Mouse (Mus musculus): Measurements from ENCODE around the gene Galnt10. TPM values are rescaled to one million over a fixed set of nuclear protein-coding genes. Genes with fewer than 3 reads are reported as not detected.

Galnt10 gene
- total RNA-seq, 1 experiment = 13.5 TPM

GRCm38 (mm10) chr11:57600621-57601121, 44.6 kb upstream of the Galnt10 start:
- Histone ChIP-seq H3K27ac (ENCODE audit: insufficient read depth, low read depth, low read length, poor library complexity, severe bottlenecking) (no peak overlapping the region), H3K4me1 (ENCODE audit: control insufficient read depth in 2 of 2, insufficient read depth in 2 of 2, low read length in 2 of 2, poor library complexity in 1 of 2) (peaks cover 0 to 16% of the 10 kb centered on the region in 2 experiments; a peak in 2 of 4 replicates), H3K36me3 (ENCODE audit: control insufficient read depth, insufficient read depth, low read length, poor library complexity, severe bottlenecking) (no peaks in the 10 kb centered on the region), H3K9ac (ENCODE audit: insufficient read depth, low read depth, low read length, poor library complexity, severe bottlenecking) (no peak overlapping the region), H3K4me3 (ENCODE audit: insufficient read depth in 1 of 2, low read depth in 1 of 2, low read length in 2 of 2, poor library complexity in 1 of 2, severe bottlenecking in 1 of 2) (no peak overlapping the region), H3K9me3 (ENCODE audit: control insufficient read depth, insufficient read depth, low read depth, low read length) (no peaks in the 10 kb centered on the region)
- peak; percentile 41 for DNase-seq (ENCODE audit: low read depth, low spot score)
- in situ Hi-C loops (cut with MboI; ENCODE audit: low sequenced_read_pairs in 2 of 2, unreplicated experiment in 2 of 2) = no loop called here
- TF ChIP-seq MAFK (IDR thresholded peaks at IDR 0.05; ENCODE audit: insufficient read depth, low read depth, low read length) = no peak
- no peak for TF ChIP-seq CHD2 (IDR thresholded peaks at IDR 0.05; ENCODE audit: low read depth, low read length)
- no peak for TF ChIP-seq ZC3H11A (IDR thresholded peaks at IDR 0.05; ENCODE audit: borderline replicate concordance, low read depth, low read length)
- TF ChIP-seq HCFC1 (IDR thresholded peaks at IDR 0.05; ENCODE audit: borderline replicate concordance, insufficient read depth, low read length) = no peak
- no peak for TF ChIP-seq ZNF384 (IDR thresholded peaks at IDR 0.05; ENCODE audit: low read depth, low read length)

DNA sequence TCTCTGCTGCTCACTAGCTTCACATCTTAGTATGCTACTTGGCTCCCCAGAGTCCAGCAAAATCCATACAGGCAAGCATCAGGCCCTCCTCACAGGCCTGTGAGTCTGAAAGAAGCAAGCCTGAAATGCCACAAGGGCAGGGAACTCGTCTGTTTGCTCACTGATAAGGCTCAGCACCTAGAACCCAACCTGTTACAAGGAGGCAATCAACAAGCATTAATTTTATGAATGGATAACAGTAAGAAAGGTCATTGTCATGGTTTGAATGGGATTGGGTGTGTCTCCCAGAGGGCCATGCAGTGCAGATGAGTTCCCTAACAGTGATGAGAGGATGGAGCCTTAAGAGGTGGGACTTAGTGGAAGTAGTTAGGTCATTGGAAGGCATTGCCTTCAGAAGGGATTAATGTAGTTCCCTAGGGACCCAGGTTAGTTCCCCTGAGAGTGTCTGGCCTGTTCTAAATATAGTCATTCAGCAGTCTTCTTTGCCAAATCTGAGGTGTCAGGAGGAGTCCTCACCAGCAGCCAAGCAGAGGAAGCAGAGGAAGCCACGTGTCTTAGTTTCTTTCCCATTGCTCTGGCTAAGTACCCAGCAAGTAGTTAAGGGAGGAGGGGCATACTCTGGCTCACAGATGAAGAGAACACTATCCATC, 43.3 kb upstream of the Galnt10 start:
- H3K4me1 ChIP-seq (ENCODE audit: control insufficient read depth in 2 of 2, insufficient read depth in 2 of 2, low read length in 2 of 2, poor library complexity in 1 of 2) = peaks cover 0 to 16% of the 10 kb centered on the region in 2 experiments; a peak in 2 of 4 replicates
- in situ Hi-C loops (cut with MboI; ENCODE audit: low sequenced_read_pairs in 2 of 2, unreplicated experiment in 2 of 2) = no loop called here
- no peak overlapping the region for H3K27ac ChIP-seq (ENCODE audit: insufficient read depth, low read depth, low read length, poor library complexity, severe bottlenecking)
- H3K4me3 ChIP-seq (ENCODE audit: insufficient read depth in 1 of 2, low read depth in 1 of 2, low read length in 2 of 2, poor library complexity in 1 of 2, severe bottlenecking in 1 of 2) = no peak overlapping the region
- no peak overlapping the region for H3K9ac ChIP-seq (ENCODE audit: insufficient read depth, low read depth, low read length, poor library complexity, severe bottlenecking)
- no peaks in the 10 kb centered on the region for H3K9me3 ChIP-seq (ENCODE audit: control insufficient read depth, insufficient read depth, low read depth, low read length)
- H3K36me3 ChIP-seq (ENCODE audit: control insufficient read depth, insufficient read depth, low read length, poor library complexity, severe bottlenecking) = no peaks in the 10 kb centered on the region
- TF ChIP-seq HCFC1 (IDR thresholded peaks at IDR 0.05; ENCODE audit: borderline replicate concordance, insufficient read depth, low read length) (no peak), ZNF384 (IDR thresholded peaks at IDR 0.05; ENCODE audit: low read depth, low read length) (no peak), MAFK (IDR thresholded peaks at IDR 0.05; ENCODE audit: insufficient read depth, low read depth, low read length) (no peak), ZC3H11A (IDR thresholded peaks at IDR 0.05; ENCODE audit: borderline replicate concordance, low read depth, low read length) (no peak), CHD2 (IDR thresholded peaks at IDR 0.05; ENCODE audit: low read depth, low read length) (no peak)
- no peak for DNase-seq (ENCODE audit: low read depth, low spot score)

DNA sequence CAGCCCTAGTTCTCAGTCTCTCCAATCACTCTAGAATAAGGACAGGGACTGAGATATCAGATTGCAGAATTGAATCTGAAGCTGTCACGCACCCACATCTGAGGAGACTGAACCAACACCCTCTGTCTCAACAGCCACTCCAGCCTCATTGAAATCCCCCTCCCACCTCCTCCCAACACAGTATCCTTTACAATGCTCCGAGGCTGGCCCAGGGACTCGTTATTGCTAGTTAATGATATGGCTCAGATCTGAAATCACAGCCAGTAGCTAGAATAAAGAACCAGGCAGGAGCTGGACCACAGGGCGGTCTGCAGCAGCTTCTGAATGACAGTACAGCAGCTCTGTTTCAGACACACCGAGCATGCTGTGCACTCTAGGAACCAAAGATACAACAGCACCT, 40.2 kb upstream of the Galnt10 start:
- TF ChIP-seq MAFK (IDR thresholded peaks at IDR 0.05; ENCODE audit: insufficient read depth, low read depth, low read length) (no peak), ZNF384 (IDR thresholded peaks at IDR 0.05; ENCODE audit: low read depth, low read length) (no peak), CHD2 (IDR thresholded peaks at IDR 0.05; ENCODE audit: low read depth, low read length) (no peak), HCFC1 (IDR thresholded peaks at IDR 0.05; ENCODE audit: borderline replicate concordance, insufficient read depth, low read length) (no peak), ZC3H11A (IDR thresholded peaks at IDR 0.05; ENCODE audit: borderline replicate concordance, low read depth, low read length) (no peak)
- no peaks in the 10 kb centered on the region for H3K9me3 ChIP-seq (ENCODE audit: control insufficient read depth, insufficient read depth, low read depth, low read length)
- no peak overlapping the region for H3K9ac ChIP-seq (ENCODE audit: insufficient read depth, low read depth, low read length, poor library complexity, severe bottlenecking)
- H3K4me1 ChIP-seq (ENCODE audit: control insufficient read depth in 2 of 2, insufficient read depth in 2 of 2, low read length in 2 of 2, poor library complexity in 1 of 2) = peaks cover 0 to 12% of the 10 kb centered on the region in 2 experiments; a peak in 2 of 4 replicates
- DNase-seq (ENCODE audit: low read depth, low spot score) = no peak
- H3K36me3 ChIP-seq (ENCODE audit: control insufficient read depth, insufficient read depth, low read length, poor library complexity, severe bottlenecking) = no peaks in the 10 kb centered on the region
- no peak overlapping the region for H3K27ac ChIP-seq (ENCODE audit: insufficient read depth, low read depth, low read length, poor library complexity, severe bottlenecking)
- in situ Hi-C loops (cut with MboI; ENCODE audit: low sequenced_read_pairs in 2 of 2, unreplicated experiment in 2 of 2) = no loop called here
- H3K4me3 ChIP-seq (ENCODE audit: insufficient read depth in 1 of 2, low read depth in 1 of 2, low read length in 2 of 2, poor library complexity in 1 of 2, severe bottlenecking in 1 of 2) = no peak overlapping the region

DNA sequence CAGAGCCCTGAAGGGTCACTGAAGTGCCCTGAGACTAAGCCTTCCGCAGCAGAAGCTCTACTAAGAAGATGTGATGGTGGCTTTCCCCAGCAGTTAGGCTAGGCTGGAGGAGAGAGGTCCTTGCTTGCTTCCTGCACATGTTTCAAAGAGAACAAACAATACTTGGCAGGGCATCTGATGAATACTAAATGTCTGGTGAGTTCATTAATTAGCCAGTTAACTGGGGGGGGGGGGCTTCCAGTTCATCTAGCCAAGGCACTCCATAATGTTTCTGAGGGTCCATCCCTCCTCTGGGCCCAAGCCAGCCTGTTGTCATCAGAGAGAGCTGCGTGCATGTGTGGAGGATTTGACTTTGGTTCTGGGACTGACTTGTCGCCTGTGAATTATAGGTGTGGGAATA, 39.6 kb upstream of the Galnt10 start:
- Histone ChIP-seq H3K4me3 (ENCODE audit: insufficient read depth in 1 of 2, low read depth in 1 of 2, low read length in 2 of 2, poor library complexity in 1 of 2, severe bottlenecking in 1 of 2) (no peak overlapping the region), H3K9ac (ENCODE audit: insufficient read depth, low read depth, low read length, poor library complexity, severe bottlenecking) (no peak overlapping the region), H3K27ac (ENCODE audit: insufficient read depth, low read depth, low read length, poor library complexity, severe bottlenecking) (no peak overlapping the region), H3K36me3 (ENCODE audit: control insufficient read depth, insufficient read depth, low read length, poor library complexity, severe bottlenecking) (no peaks in the 10 kb centered on the region), H3K9me3 (ENCODE audit: control insufficient read depth, insufficient read depth, low read depth, low read length) (no peaks in the 10 kb centered on the region), H3K4me1 (ENCODE audit: control insufficient read depth in 2 of 2, insufficient read depth in 2 of 2, low read length in 2 of 2, poor library complexity in 1 of 2) (peaks cover 0 to 10% of the 10 kb centered on the region in 2 experiments; a peak in 2 of 4 replicates)
- DNase-seq (ENCODE audit: low read depth, low spot score) = no peak
- in situ Hi-C loops (cut with MboI; ENCODE audit: low sequenced_read_pairs in 2 of 2, unreplicated experiment in 2 of 2) = no loop called here
- TF ChIP-seq HCFC1 (IDR thresholded peaks at IDR 0.05; ENCODE audit: borderline replicate concordance, insufficient read depth, low read length) (no peak), CHD2 (IDR thresholded peaks at IDR 0.05; ENCODE audit: low read depth, low read length) (no peak), ZC3H11A (IDR thresholded peaks at IDR 0.05; ENCODE audit: borderline replicate concordance, low read depth, low read length) (no peak), ZNF384 (IDR thresholded peaks at IDR 0.05; ENCODE audit: low read depth, low read length) (no peak), MAFK (IDR thresholded peaks at IDR 0.05; ENCODE audit: insufficient read depth, low read depth, low read length) (no peak)

Measured in ES-E14 (cell line).